Mouse (Mus musculus): ENCODE measurements around the gene Ikzf1. TPM values are rescaled to one million over a fixed set of nuclear protein-coding genes. Genes with fewer than 3 reads are reported as not detected.

The Ikzf1 gene
- total RNA-seq, 2 experiments from 2014 or later, result 1.5 to 2.1 TPM

DNA sequence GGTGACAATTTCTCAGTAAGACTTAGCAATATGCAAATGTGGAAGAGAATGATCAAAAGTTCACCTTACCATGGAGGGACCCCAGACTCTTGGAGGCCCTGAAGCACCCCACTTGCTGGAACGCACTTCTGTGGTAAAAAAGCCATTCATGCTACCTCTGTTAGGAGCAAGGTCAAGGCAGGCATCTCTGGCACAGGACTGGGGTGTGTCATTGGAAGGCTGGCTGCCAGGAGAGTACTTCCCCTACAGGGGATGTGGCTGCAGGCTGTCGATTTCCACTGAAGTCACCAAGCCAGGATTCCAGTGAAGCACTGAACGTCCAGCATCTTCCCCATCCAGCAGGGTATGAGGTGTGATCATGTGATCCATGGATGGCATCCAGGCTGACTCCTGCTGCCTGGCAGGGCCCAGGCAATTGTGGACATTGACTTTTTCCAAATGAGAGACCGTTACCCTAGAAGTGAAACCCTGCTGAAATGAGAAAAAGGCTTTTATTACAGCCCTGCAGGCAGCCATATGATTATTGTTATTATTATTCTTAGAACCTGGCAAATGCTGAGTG, 32.9 kb downstream of the Ikzf1 start:
- DNase-seq, result no peak

DNA sequence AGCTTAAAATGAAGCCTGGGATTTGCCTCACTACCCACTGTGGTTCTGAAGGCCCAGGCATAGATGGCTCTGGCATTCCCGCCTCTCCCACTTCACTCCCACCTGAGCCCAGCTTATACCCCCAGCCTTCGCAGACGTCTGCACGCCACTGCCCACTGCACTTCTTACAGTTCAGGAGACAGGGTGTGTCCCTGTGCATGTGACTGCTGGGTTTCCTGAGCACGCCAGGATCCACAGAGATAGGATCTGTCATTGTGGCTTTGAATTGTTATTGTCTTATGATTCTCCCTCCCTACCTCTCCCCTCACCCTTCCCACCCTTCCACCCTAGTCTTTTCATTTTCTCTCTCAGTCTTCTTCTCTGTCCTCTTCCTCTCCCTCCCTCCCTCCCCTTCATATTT, 34.9 kb downstream of the Ikzf1 start:
- intact Hi-C loops (cut with DNase I), result no loop called here
- no peak for DNase-seq

More for the DNA sequence above, 32.9 kb downstream of the Ikzf1 start:
- intact Hi-C loops (cut with DNase I), result no loop called here

DNA sequence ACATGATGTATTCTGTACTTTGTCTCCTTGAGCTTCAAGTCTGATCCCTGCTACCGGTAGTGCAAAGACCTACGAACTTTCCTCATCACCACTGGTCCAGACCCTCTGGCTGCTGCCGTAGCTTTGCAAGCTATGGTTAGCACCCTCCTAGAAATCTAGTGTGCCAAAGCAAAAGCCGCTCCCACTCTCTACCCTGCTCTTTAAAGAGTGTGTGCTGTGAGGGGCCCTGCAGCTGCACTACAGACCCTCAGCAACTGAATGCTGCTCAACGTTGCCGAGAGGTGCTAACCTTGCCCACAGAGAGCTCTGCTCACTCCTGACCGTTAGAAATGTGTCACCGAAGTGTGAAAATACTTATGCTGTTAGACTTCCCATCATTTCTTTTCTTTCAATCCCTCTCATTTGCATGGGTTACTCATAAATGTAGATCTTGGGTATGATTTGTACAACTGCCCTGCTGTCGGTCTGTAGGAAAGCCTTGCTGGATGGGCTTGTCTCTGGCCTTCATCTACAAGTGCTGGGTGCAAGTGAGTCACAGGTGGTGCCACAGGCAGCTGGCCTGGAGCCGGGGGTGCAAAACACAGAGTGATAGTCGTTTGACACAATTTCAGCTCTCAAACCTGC, 40.6 kb downstream of the Ikzf1 start:
- intact Hi-C loops (cut with DNase I), result no loop called here
- no peak for DNase-seq

DNA sequence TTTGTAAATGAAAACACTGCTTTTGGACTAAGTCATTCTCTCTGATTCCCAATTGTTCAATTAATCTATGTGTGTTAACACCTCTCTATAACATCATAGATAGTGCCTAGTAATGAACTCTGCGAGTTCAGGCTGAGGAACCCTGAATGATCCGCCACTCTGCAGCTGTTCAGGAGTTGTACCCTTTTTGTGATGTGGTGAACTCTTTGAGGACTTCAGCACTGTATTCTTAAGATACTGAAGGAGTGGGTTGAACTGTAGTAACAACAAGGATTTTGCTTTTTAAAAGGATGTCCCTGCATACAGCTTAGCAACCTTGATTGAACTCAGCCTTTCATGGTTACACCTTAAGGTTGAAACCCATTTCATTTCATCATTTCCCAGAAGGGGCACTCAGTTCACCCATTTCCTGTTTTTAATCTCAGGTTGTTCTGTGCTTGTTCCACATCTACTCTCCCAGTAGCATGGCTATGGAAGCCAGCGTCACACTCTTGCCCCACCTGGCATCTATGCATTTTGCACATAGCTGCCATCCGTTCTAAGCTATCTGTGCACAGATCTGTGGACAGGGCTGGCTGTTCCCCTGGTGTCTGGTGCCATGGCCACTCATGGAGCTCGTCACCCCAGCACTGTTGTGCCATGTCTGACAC, 41.2 kb downstream of the Ikzf1 start:
- intact Hi-C loops (cut with DNase I), result no loop called here
- DNase-seq, result no peak

DNA sequence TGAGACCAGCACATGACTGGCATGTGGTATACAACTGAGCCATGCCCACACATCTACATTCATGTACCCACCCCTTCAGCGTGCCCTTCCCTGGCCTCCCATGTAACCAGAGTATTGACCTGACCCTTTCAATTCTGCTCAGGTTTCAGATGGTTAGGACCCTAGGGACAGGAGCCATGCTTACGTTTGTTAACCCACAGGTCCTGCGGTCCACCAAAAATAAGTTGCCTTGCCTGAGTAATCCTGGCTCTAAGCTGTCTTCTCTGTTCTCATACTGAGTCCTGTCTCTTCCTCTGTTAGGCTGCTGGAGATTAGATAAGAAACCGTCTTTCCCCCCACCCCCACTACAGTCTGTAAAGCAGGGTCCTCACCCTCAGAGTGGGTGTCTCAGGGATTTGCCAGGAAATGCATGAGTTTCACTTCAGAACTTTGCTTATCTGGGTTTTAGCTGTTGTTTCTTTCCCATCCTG, 42.0 kb downstream of the Ikzf1 start:
- intact Hi-C loops (cut with DNase I), result no loop called here
- no peak for DNase-seq

DNA sequence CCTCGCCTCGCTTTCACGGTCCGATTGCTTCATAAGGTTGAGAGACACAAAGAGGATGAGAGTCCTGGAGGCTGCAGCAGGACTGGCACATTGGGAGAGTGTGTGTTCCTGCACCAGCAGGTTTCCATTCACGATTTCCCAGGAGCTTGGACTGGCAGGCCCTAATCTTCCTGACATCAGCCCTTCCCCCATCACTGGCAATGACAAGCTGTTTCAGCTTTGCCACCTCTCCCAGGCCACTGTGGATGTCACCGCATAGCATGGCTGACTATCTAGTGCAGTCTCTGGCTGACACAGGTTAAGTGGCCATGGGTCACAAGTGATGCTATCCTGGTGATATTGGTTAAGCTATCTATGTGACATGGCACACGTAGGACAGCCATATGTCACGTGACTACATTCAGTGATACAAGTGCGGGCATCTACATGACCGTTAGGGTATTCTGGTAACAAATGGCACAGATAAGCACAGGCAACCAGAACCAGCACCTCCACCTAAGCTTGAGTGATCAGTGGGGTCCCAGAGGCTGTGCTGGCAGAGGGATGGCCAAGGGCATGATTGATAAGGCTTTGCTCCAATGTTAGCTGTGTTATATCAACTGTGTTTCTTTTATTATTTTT, 43.2 kb downstream of the Ikzf1 start:
- intact Hi-C loops (cut with DNase I), result no loop called here
- DNase-seq, result no peak

DNA sequence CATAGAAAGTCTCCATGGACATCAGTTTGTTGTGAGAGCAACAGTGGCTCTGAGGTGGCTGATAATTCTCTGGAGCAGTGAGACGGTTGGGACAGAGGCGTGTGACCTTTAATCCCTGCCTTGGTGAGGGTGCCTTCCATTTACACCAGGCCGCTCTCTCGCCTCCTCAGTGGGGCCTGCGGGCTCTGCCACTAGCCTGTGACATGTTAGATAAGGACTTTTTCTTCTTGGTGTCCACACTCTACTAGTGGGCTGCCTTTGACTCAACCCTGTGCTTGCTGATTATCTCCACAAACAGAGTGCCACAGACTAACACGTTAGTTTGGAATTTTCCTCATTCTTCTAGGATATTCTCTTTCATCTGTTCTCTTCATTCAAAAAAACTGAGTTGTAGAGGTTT, 44.4 kb downstream of the Ikzf1 start:
- intact Hi-C loops (cut with DNase I), result no loop called here

DNA sequence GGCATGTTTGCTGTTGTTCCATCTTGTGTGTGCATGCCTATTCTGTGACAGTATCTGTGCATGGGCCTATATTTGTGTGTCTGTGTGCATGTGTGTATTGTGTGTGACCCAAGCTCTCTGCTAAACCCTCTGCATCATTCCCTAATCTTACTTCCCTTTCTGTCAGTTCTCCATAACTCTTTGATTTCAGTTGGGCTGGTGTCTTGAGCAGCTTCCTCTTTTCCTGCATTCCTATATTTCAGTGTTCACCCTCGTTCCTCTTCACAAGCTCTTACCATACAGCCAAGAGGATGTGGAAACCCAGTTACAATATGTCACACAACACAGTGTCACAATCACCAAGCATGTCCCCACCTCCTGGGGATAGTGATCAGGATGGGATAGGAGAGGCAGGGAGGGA, 45.3 kb downstream of the Ikzf1 start:
- intact Hi-C loops (cut with DNase I), result no loop called here
- DNase-seq, result no peak

More for the DNA sequence above, 44.4 kb downstream of the Ikzf1 start:
- DNase-seq, result no peak

DNA sequence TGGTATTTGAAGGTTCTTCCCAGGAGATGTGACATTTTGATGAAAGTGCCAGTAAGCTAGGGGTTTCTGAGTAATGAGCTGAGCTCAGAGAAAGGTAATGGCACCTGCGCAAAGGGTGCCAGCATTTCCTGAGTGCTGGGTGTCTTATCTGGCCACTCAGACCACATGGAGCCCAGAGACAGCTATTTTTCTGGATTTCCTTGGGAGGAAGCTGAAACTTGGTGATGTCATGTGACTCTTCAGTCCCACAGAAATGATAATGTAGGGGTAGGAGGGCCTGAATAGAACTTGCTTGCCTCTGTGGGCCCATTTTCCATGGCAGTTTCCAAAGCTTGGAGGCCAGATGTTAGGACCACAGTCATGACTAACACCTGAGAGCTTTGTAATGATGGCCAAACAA, 46.9 kb downstream of the Ikzf1 start:
- DNase-seq, result no peak
- intact Hi-C loops (cut with DNase I), result no loop called here

DNA sequence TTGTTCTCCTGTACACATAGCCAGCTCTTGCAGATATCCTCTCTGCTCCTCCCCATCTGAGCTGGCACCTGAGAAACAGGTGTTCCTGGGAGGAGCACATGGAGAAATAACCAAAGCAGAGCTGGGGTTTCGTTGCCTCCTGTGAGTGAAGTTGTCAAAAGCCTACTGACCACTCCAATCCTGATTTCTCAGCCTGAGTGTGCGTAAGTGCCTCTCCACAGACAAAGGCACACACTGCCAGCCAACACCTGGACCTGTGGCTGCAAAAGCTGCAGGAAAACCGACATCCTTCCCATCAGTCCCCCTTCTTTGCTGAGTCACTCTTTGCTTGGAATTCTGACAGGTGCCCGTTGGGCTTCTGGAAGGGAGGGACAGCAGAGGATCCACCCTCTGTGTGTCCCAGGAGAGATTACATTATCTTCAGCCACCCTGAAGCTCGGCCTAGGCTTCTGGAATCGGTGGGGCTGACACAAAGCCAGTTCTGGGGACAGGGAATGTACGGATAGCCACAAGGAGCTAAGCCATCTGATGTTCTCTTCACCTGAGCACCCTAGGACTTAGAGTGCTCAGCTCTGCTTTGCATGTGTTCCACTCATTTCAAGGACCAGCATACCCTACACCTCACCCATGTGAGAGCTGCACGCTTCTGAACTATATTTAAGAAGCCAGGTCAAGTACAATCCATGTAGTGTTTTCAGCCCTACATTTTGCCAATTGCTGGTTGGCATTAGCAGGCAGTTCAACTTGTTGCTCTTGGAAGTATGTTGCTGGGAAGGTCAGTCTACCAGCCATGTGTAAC, 48.4 kb downstream of the Ikzf1 start:
- no peak for DNase-seq
- intact Hi-C loops (cut with DNase I), result no loop called here

DNA sequence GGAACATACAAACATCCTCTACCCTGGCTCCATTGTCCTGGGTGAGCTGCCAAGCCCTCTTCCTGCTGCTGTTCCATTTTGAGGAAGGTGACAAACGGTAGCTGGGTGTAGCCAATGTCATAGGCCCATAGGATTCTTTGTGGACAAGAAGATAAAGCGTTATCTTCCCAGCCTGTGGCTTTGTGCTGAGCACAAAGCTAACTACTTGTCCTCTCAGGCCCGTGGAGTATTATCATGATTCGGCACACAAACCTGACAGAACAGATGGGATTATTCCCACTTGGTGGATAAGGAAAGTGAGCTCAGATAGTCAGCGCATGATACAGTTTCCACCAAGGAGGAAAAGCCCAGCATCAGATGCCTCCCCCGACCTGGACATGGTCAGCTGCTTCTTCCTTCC, 50.4 kb downstream of the Ikzf1 start:
- intact Hi-C loops (cut with DNase I), result no loop called here
- no peak for DNase-seq

DNA sequence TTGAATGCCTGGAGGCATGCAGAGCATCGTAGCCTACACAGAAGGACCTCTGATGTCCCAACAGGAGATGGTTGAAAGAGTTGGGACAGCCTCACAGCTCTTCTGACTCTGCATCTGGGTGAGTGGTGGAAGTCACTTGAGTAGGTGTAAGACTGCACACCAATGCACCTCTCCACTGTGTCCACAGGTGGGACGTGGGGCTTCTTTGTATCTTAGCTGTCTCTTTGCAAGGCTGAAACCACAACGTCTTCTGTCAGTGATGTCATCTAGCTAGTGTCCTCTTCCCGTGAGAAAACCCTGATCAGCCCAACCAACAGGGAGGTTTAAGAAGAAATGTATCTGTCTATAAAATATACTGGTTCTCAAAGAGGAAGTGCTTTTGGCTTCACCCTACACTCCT, 52.1 kb downstream of the Ikzf1 start:
- DNase-seq, result no peak

DNA sequence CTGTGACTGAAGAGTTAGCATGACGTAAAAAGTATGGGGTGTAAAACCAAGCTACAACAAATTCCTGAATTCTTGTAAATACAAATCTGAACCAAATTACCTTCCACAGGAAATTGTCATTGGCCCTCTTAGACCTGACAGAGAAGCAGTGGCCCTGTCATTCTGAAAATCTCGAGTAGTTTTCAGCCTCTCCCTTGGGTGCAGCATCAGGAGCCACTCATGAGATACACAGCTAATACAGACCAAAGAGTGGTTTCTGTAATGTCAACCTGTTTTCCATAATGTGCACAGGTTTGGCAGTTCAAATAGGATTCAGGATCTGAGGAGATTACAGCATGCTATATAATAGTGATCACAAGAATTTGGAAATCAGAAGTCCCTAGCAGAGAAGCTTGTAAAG, 52.8 kb downstream of the Ikzf1 start:
- no peak for DNase-seq
- intact Hi-C loops (cut with DNase I), result no loop called here

More for the DNA sequence above, 52.1 kb downstream of the Ikzf1 start:
- intact Hi-C loops (cut with DNase I), result no loop called here

DNA sequence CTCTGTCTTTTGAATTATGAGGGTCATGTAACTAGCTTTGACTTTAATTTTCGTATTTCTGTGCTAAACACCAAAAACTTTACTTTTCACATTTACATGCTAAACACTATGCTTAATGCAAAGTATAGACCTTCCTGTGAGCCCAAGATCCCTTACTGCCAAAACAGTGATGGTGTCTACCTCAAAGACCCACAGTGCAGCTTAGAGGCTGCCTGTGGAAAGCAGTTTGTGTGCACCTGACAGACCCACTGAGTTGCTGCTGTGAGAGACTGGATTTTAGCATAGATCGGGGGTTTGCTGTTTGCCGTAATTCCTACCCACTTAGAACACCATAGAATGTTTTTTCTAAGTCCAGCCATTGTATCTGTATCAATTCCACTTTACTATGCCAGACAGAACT, 54.3 kb downstream of the Ikzf1 start:
- DNase-seq, result no peak
- intact Hi-C loops (cut with DNase I), result no loop called here

DNA sequence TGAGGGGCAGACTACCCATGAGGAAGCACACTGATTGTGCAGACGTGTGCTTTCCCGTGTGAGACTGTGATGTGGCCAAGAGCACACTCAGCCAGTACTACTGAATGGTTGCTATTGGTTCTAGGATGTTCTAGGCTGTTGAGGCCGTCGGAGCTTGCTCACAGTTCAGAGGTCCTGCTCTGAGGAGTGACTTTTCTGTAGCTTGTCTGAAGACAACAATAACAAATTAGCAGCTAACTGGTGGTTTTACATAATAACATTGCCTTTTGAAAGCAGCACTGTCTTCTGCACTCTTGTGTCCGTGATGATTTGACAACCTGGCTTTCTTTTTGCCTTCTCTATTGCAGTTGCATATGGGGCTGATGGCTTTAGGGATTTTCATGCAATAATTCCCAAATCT, 55.8 kb downstream of the Ikzf1 start:
- DNase-seq, result no peak
- intact Hi-C loops (cut with DNase I), result no loop called here

DNA sequence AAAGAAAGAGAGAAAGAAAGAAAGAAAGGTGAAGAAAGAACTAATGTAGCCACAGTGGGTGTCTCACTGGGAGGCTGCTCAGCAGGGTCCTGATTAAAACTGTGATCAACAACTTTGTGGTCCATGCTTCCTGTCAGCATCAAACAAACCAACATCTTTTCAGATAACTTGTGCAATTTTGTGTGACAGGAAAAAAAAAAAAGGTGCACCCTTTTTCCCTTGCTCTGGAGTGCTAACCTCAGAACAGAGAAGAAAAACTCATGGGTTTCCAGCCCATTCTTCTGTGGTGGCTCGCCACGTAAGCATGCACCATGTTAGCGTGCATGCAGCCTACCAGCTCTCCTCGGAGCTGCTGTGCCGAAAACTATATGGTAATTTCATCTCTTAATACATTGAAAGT, 56.8 kb downstream of the Ikzf1 start:
- intact Hi-C loops (cut with DNase I), result no loop called here
- no peak for DNase-seq

DNA sequence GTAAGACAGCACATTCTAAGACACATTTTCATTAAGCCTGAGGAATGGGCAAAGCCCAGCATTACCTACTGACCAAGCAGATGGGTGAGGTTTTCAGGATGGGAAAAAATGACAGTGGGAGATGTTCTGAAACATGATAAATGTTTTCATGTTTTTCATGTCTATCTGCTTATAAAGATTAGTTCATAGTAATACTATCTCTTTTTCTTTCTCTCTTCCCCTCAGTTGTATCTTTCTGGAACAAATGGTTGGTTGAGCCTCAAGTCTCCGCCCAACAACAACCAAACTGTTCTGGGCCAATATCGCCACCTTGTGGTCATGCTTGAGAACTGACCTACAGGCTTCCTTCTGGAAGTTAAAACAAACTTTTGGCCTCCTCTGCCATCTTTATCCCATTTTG, 57.8 kb downstream of the Ikzf1 start:
- intact Hi-C loops (cut with DNase I), result loop anchor here (2.0 kb wide), 1 partner anchor 184 kb away; no protein-coding TSS in a partner anchor
- peak; percentile 30 to 42 for DNase-seq

DNA sequence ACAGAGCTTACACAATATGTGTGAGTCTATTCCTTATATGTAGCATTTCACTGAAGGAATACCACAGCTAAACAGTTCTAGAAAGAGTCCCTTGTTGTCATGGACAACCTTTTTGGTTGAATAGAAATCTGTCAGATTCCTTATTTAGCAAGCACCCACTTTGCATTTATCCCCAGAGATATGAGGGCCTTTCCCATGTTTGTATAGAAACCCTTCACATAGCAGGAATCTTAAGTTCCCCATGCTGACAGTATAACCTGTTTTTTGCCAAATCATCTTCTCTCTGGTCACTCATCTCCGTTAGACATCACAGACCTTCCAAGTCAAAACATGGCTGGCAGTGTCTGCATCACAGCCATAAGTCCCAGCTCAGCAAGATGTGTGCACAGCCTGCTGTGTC, 59.4 kb downstream of the Ikzf1 start:
- intact Hi-C loops (cut with DNase I), result no loop called here
- no peak for DNase-seq

DNA sequence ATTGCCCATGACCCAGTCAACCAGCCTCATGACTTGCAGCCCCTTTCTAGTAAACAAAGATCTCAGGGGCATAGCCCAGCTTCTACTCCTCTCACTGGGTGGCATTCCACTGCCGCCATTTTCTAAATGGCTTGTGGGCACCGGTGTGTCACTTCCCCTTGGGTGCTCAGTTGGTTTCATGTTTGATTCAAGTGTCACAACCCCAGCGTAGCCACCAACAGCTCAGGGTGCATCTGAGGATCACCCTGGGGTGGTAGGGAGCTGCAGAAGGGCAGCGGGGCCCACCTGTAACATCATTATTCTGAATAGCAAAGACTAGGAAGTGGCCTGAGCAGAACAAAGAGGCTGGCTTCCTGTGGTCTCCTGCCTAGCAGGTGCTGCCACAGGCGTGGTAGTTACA, 66.3 kb downstream of the Ikzf1 start:
- intact Hi-C loops (cut with DNase I), result no loop called here
- DNase-seq, result no peak

DNA sequence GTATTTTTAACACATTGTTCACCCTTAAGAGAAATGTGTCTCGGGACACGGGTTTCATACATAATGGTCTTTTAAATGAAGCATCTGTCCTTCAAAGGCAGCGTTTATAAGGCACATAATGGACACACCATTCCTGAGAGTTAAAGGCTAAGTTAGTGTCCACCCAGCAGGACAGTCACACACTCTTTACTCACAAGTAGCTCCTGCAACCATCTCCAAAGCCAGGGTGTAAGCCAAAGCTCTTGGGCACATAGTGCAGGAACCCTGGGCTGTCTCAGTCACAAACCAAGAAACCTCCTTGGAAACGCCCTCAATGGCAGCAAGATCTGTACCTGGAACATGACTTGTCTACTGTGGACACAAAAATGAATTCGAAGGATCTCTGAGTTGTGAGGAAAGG, 68.1 kb downstream of the Ikzf1 start:
- DNase-seq, result no peak
- intact Hi-C loops (cut with DNase I), result no loop called here

DNA sequence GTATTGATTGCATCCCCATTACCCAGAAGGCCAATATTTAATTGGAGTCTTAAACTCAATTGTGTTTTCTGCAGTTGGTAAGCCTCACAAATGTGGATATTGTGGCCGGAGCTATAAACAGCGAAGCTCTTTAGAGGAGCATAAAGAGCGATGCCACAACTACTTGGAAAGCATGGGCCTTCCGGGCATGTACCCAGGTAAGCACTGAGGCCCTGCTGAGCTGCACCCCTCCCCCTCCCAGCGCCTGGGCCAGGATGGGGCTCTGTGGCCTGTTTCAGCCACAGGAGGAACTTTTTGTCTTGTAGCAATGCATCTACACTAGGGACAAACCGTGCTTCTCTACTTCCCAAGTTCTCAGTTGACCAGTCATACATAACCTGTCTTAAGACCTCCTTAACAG, 73.3 kb downstream of the Ikzf1 start:
- no peak for DNase-seq
- intact Hi-C loops (cut with DNase I), result loop anchor here (5.0 kb wide), 1 partner anchor 396 kb away; no protein-coding TSS in a partner anchor

Measured in heart, postnatal 36 days (tissue).